Mouse (Mus musculus): ENCODE measurements around the gene Mmp2.

GRCm38 (mm10) chr8:92828251-92828743 lies 1.2 kb downstream of the Mmp2 start:
- TF ChIP-seq POLR2A (IDR thresholded peaks at IDR 0.05; ENCODE audit: low read depth, low read length) (no peak), CTCF (IDR thresholded peaks at IDR 0.05; ENCODE audit: borderline replicate concordance, insufficient read depth, low read length) (no peak)
